Mouse (Mus musculus) heart, postnatal 0 days (tissue): ENCODE data around the gene Ints1. TPM values are rescaled to one million over a fixed set of nuclear protein-coding genes. Genes with fewer than 3 reads are reported as not detected.

Source experiments
- ATAC-seq: fragments of 200-750 bp; cut with Nextera tagmentation; 2 replicates; pipeline ENCODE4 v1.8.0; 2017; ENCODE audit warnings: low read depth, moderate number of reproducible peaks, moderate library complexity; ENCODE audit not compliant: insufficient read depth
- DNase-seq: peaks from one replicate; pipeline ENCODE4 v3.0.0-alpha.2; 2016; ENCODE audit warnings: low spot score
- H3K27ac ChIP-seq: fragments of 300-500 bp; sonication (generic); 2 replicates; pipeline ENCODE4 v1.5.1; 2014; ENCODE audit warnings: low read depth, mild to moderate bottlenecking
- H3K27me3 ChIP-seq: fragments of 300-500 bp; sonication (generic); 2 replicates; pipeline ENCODE4 v1.6.1; 2014; ENCODE audit warnings: low read length, mixed read lengths; ENCODE audit not compliant: control insufficient read depth, insufficient read depth
- H3K36me3 ChIP-seq: fragments of 300-500 bp; sonication (generic); replicated peaks from 2 replicates; pipeline ENCODE4 v1.6.1; 2014; ENCODE audit warnings: low read length, mixed read lengths; ENCODE audit not compliant: control insufficient read depth, insufficient read depth
- H3K4me1 ChIP-seq: fragments of 300-500 bp; sonication (generic); 2 replicates; pipeline ENCODE4 v1.6.1; 2014; ENCODE audit warnings: antibody characterized with exemption; ENCODE audit not compliant: control insufficient read depth, insufficient read depth
- H3K4me2 ChIP-seq: fragments of 300-500 bp; sonication (generic); 2 replicates; pipeline ENCODE4 v1.6.1; 2014; ENCODE audit warnings: low read depth, mild to moderate bottlenecking, low read length, moderate library complexity
- H3K4me3 ChIP-seq: fragments of 300-500 bp; sonication (generic); 2 replicates; pipeline ENCODE4 v1.5.1; 2014; ENCODE audit warnings: low read depth, low read length
- H3K9ac ChIP-seq: fragments of 300-500 bp; sonication (generic); replicated peaks from 2 replicates; pipeline ENCODE4 v1.6.1; 2014; ENCODE audit warnings: low read depth, low read length, mixed read lengths
- H3K9me3 ChIP-seq: fragments of 300-500 bp; sonication (generic); replicated peaks from 2 replicates; pipeline ENCODE4 v1.6.1; 2016; ENCODE audit warnings: low read length; ENCODE audit not compliant: control insufficient read depth
- CTCF ChIP-seq: IDR thresholded peaks from 2 replicates; pipeline ENCODE4 v1.5.1; 2016; ENCODE audit warnings: antibody characterized with exemption, control low read depth, low read depth
- EP300 ChIP-seq: IDR thresholded peaks from 2 replicates; pipeline ENCODE4 v1.6.1; 2016; ENCODE audit warnings: antibody characterized with exemption, low read depth
- WGBS: fragments of 180-500 bp; shearing (Covaris S2); extraction: QIAGEN DNeasy Blood & Tissue Kit; methylation state at CpG from one replicate; pipeline ENCODE4 v1.1.7; 2014; 5-methylcytosine and 5-hydroxymethylcytosine counted together
- polyA plus RNA-seq: library from polyadenylated mRNA; unstranded; fragments of >200 nt; fragmentation: Nextera tagmentation; extraction: Ambion mirVana; gene quantifications from 2 replicates; pipeline ENCODE4 v1.2.1, GENCODE M21; 2015
- total RNA-seq: library from RNA; depleted of rRNA; stranded (reverse); fragments of >200 nt; gene quantifications from 2 replicates; pipeline ENCODE4 v1.2.3, GENCODE M21; 2014; ENCODE audit warnings: low replicate concordance; rRNA removed

Ints1 gene
- total RNA-seq, result 61.7 and 92.0 TPM in 2 replicates
- polyA plus RNA-seq, result 9.8 and 10.6 TPM in 2 replicates

DNA sequence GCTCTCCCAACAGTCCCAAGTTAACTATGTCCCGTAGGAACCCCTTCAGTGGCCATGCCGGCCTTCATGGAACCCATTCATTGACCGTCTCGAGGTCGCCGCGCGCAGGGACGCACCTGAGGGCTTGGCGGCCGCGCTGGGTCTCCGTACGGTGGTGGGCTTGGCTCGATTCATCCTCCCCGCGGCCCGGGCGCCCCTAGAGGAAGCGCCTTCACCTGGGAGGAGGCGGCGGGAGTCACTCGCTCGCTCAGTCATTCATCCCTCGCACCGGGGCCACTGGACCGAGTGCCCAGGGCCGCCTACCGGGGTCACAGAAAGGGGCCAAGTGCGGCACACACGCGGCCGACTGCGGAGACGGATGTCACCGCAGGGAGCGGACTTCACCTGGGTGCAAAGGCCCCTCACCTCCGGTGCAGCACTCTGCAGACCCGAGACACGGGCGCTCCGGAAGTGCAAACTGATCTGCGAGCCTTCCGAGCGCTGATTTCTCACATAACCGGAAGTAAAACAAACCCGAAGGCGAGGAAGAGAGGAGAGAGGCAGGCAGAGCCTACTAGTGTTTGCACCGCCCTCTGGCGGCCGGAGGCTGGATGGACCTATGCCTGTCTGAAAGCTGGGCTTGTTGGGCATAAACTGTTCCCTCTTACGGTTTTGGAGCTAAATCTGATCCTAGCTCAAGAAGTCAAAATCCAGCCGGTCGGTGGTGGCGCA, at the start of gene Ints1:
Gene Ints1, minus strand, starts transcription at position 459 of the 711 bp plus-strand sequence.
- Histone ChIP-seq H3K27me3 (no peaks in the 10 kb centered on the region), H3K4me2 (peak within 1 kb of the TSS; percentile 92), H3K9me3 (no peaks in the 10 kb centered on the region), H3K9ac (peak within 1 kb of the TSS; percentile 70), H3K36me3 (peaks cover 24% of the 10 kb centered on the region), H3K27ac (peak within 1 kb of the TSS; percentile 30; the same call in 1 of the 2 replicates), H3K4me3 (peak within 1 kb of the TSS; percentile 95), H3K4me1 (no peaks in the 10 kb centered on the region; the same call in 1 of the 2 replicates)
- TF ChIP-seq EP300 (peak; percentile 32; the same call in 1 of the 2 replicates), CTCF (peak; percentile 97)
- DNase-seq (peak; percentile 98), ATAC-seq (peak; percentile 92)
- WGBS, result under 1% methylated on average over 55 of the region's 55 CpGs

DNA sequence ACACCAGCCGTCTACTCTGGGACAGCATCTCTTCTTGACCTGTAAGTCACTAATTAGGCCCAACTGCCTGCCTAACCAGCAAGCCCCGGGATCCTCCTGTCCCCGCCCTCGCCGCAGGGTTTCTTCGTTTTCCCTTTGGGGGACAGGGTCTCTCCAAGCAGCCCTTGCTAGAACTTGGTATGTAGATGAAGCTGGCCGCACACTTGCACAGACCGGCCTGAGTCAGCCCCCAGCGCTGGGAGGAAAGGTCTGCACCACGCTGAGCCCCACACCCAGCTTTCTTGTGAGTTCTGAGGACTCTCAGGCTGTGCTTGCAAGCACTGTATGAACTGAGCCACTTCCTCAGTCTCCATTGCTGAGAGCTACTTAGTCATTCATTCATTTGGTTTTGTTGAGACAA, 49.1 kb upstream of the Ints1 start:
- Histone ChIP-seq H3K9me3 (no peaks in the 10 kb centered on the region), H3K4me3 (no peak overlapping the region), H3K4me2 (no peak overlapping the region), H3K27me3 (no peaks in the 10 kb centered on the region), H3K36me3 (peaks cover 18% of the 10 kb centered on the region; the same call in 1 of the 2 replicates), H3K9ac (no peak overlapping the region), H3K4me1 (peaks cover 8% of the 10 kb centered on the region), H3K27ac (no peak overlapping the region)
- TF ChIP-seq EP300, result no peak
- WGBS, result 90% methylated on average over 10 of the region's 10 CpGs
- DNase-seq, result no peak
- ATAC-seq, result no peak

DNA sequence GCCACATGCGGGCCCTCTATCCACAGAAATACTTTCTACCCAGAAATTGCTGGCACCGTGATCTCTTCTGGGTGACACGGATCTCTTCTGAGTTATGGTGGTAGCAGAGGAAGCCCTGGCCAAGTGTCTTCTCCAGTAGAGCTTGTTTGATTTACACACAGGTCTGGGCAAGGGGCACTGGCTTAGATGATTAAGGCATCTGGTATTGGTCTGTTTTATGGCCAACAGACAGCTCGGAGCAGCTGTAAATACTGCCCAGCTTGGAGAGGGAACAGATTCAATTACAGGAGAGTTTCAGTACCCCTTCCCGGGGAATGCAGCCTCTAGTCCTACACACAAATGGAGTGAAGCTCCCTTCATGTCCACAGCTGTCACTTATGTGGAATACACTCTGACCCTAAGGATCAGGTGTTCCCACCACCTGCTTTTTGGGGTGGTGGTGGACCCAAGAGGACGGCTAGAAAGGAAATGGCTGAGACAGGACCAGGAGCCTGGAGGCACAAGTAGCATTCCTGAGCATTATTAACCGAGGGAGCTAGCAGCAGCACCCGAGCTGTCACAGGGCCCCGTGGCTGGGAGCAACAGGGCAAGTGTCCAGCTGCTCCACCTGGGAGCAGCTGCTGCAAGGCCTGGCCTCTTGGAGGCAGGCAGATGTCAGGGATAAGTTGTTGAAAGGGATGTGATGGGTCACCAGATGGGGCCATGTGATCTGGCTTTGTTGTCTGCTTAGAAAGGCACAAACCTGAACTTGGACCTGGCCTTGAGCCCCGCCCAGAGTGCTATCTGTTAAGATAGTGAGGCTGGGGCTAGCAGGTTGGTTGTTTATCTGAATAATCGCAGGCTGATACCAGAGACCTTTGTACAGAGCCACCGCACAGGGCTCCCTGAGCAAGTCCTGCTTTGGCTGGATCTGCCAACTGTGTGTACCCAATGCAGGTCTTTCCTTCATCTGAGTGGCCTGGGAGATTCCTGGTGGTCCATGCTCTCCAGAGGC, 46.3 kb upstream of the Ints1 start:
- Histone ChIP-seq H3K27ac (no peak overlapping the region), H3K4me1 (peaks cover 8% of the 10 kb centered on the region), H3K4me3 (no peak overlapping the region), H3K27me3 (no peaks in the 10 kb centered on the region), H3K9me3 (no peaks in the 10 kb centered on the region), H3K9ac (no peak overlapping the region), H3K36me3 (peaks cover 18% of the 10 kb centered on the region; the same call in 1 of the 2 replicates), H3K4me2 (no peak overlapping the region)
- WGBS, result 73% methylated on average over 12 of the region's 12 CpGs
- TF ChIP-seq EP300 (no peak), CTCF (no peak)
- no peak for ATAC-seq
- DNase-seq, result no peak

DNA sequence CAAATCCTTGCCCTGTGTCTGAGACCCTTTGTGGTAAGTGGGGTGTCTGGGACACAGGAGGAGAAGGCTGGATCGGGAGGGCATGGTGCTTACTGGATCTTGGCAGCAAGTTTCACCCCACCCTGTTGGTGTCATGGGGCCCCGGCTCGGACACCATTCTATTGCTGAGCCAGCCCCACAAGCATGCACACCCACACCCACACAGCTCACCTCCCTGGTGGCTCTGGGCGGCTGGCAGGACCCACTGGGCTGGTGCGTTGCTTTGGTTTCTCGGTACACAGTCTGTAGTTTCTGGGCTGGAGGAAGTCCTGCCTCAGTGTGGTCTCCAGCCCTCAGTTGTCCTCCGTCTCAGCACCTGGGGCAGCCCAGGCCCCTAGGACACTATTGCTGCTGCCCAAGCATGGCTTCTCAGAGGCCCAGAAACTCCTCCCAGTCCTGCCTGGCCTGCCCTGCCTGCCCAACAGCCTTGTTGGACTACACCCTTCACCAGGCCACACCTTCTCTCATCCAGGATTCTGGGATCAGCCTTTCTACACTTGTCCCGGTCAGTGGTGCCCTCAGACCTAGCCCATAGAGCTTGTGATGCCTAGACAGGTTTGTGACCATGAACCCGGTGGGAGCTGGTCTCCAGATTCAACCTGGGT, 44.2 kb upstream of the Ints1 start, which contains the start of gene Tmem184a:
Gene Tmem184a, minus strand, starts transcription at position 380 of the 644 bp plus-strand sequence.
- Histone ChIP-seq H3K27ac (no peak within 1 kb of the TSS), H3K9ac (no peak within 1 kb of the TSS), H3K27me3 (no peaks in the 10 kb centered on the region), H3K4me3 (no peak within 1 kb of the TSS), H3K4me2 (no peak within 1 kb of the TSS), H3K4me1 (peaks cover 6% of the 10 kb centered on the region), H3K9me3 (no peaks in the 10 kb centered on the region), H3K36me3 (peaks cover 18% of the 10 kb centered on the region; the same call in 1 of the 2 replicates)
- DNase-seq (no peak), ATAC-seq (no peak)
- 76% methylated on average over 9 of the region's 9 CpGs for WGBS
- TF ChIP-seq EP300 (no peak), CTCF (no peak)

DNA sequence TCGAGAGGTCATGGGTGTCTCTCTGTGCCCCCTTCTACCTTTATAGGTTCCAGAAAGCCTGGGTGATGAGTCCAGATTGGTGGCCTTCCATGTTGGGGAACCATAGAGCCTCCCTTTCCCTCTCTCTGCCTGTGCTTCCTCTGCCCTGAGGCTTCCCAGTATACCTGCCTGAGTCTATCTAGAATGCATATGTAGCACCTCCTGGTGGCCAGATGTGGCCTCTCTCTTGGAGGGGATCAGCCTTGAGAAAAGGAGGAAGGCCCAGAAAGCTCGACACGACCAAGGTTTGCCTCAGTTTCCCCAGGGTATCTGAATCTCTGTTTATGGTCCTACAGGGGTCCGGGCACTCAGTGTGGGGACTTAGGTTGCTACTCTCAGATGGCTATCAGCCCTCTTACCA, 43.3 kb upstream of the Ints1 start:
- H3K36me3 ChIP-seq, result 0 out of 2 replicates have a peak, but pooled peaks cover 16% of the 10 kb centered on the region
- ATAC-seq (peak; percentile 49; the same call in 1 of the 2 replicates), DNase-seq (no peak)
- H3K27ac ChIP-seq, result no peak overlapping the region
- peaks cover 6% of the 10 kb centered on the region for H3K4me1 ChIP-seq
- H3K4me2 ChIP-seq, result no peak overlapping the region
- 32% methylated on average over 4 of the region's 4 CpGs for WGBS
- no peak overlapping the region for H3K4me3 ChIP-seq
- H3K9ac ChIP-seq, result no peak overlapping the region
- no peaks in the 10 kb centered on the region for H3K9me3 ChIP-seq
- TF ChIP-seq CTCF, result peak; percentile 62
- TF ChIP-seq EP300, result no peak
- H3K27me3 ChIP-seq, result peaks cover 4% of the 10 kb centered on the region; the same call in 1 of the 2 replicates
